Mouse (Mus musculus): ENCODE data around the gene Mul1.

DNA sequence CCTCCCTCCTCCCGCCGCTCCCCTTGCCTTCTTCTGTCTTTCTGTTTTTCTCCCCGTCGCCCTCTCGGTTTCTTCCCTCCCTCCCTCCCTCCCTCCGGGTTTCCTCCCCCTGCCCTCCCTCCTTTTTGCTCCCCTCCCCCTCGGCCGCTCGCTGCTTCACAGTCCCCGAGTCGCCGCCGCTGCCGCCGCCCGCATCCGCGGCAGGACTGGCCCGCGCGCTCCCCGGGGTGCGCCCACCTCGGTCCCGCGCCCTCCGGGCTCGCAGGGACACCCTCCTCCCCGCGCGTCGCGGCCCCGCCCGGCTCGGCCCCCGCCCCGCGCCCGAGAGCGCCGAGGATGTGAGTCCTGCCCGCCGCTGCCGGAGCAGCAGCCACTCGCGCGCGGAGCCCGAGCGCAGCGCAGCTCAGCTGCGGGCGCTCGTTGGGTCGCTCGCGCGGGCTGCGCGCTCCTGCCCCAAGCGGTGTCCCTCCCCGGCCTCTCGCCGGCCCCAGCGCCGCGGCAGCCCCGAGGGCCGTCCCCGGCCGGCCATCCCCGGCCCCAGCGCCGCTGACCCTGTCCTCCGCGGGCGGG lies 20.2 kb downstream of the Mul1 start:
- no peak for TF ChIP-seq CTCF (IDR thresholded peaks at IDR 0.05; ENCODE audit: borderline replicate concordance, insufficient read depth, low read depth, low read length)
- 0 out of 2 replicates have a peak, but pooled peaks have one; percentile 6 for TF ChIP-seq POLR2A (IDR thresholded peaks at IDR 0.05; ENCODE audit: borderline replicate concordance, insufficient read depth, low read length)
